Mouse (Mus musculus) testis, adult 2 months (tissue): ENCODE data around the gene Mum1. TPM values are rescaled to one million over a fixed set of nuclear protein-coding genes. Genes with fewer than 3 reads are reported as not detected.
A peak's percentile ranks its signal among the peaks of the same experiment; 100 is the strongest.

Experiments used
- H3K27ac ChIP-seq: fragments of 200-500 bp; 2 replicates; pipeline ENCODE4 v1.5.1; 2012; ENCODE audit warnings: low read depth, low read length; ENCODE audit not compliant: control insufficient read depth, insufficient read depth
- H3K27me3 ChIP-seq: fragments of 200-500 bp; 2 replicates; pipeline ENCODE4 v1.6.1; 2012; ENCODE audit warnings: mild to moderate bottlenecking, low read length, moderate library complexity; ENCODE audit not compliant: control insufficient read depth, insufficient read depth
- H3K36me3 ChIP-seq: fragments of 200-500 bp; 2 replicates; pipeline ENCODE4 v1.6.1; 2012; ENCODE audit warnings: mild to moderate bottlenecking, low read length; ENCODE audit not compliant: control insufficient read depth, insufficient read depth
- H3K4me1 ChIP-seq: fragments of 200-500 bp; 2 replicates; pipeline ENCODE4 v1.6.1; 2012; ENCODE audit warnings: low read length; ENCODE audit not compliant: control insufficient read depth, insufficient read depth
- H3K4me3 ChIP-seq: fragments of 200-500 bp; 2 replicates; pipeline ENCODE4 v1.5.1; 2012; ENCODE audit warnings: low read depth, mild to moderate bottlenecking, low read length, moderate library complexity, mixed read lengths; ENCODE audit not compliant: control insufficient read depth
- CTCF ChIP-seq: fragments of 200-500 bp; IDR thresholded peaks from 2 replicates; pipeline ENCODE4 v1.5.1; 2012; ENCODE audit warnings: low read depth, mild to moderate bottlenecking, inconsistent platforms, low read length, moderate library complexity; ENCODE audit not compliant: control insufficient read depth, insufficient read depth, insufficient replicate concordance
- POLR2A ChIP-seq: fragments of 200-500 bp; IDR thresholded peaks from 2 replicates; pipeline ENCODE4 v1.6.1; 2012; ENCODE audit warnings: low read depth, mild to moderate bottlenecking, inconsistent platforms, low read length, moderate library complexity; ENCODE audit not compliant: control insufficient read depth
- polyA plus RNA-seq: library from polyadenylated mRNA; depleted of rRNA; stranded (reverse); fragments of >200 nt; gene quantifications from 2 replicates; pipeline ENCODE4 v1.2.3, GENCODE M21; 2012; rRNA removed

Gene Mum1
- 282 and 295 TPM in 2 replicates for polyA plus RNA-seq

DNA sequence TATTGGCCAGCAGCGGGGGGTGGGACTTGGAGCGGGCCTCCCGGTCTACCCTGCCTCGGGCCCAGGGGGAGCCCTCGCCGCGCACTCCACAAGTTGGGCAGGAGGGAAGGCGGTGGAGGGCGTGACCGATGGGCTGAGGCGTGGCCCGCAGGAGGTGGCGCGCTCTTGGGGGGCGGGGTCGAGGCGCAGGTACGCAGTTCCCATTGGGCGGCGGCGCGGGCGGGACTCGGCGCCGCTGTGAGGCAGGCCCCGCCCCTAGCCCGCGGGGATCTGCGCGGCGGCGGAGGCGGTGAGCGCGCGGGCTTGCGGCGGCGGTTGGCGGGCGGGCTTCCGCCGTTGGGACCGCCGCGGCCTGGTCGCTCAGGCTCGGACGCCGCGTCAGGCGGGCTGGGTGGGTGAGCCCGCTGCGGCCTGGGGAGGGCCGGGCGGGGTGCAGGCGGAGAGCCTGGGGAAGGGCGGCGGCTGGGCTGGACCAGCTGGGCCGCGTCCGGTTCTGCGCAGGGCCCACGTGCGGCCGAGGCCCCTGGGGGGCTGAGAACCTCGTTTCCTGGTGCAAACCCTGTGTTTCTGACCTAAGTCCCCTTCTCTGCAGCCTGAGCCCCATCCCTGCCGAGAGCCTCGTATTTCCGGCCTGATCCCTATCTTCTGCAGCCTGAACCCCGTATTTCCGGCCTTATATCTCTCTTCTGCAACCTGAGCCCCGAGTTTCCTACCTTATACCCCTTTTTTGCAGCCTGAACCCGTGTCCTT is at the start of gene Mum1:
Gene Mum1, plus strand, starts transcription at position 19 of the 750 bp plus-strand sequence.
- TF ChIP-seq POLR2A (peak; percentile 68), CTCF (peak; percentile 49; the same call in 1 of the 2 replicates)
- Histone ChIP-seq H3K36me3 (peaks cover 6% of the 10 kb centered on the region), H3K4me1 (peaks cover 22% of the 10 kb centered on the region), H3K4me3 (peak within 1 kb of the TSS; percentile 98), H3K27me3 (no peaks in the 10 kb centered on the region), H3K27ac (peak within 1 kb of the TSS; percentile 98)

DNA sequence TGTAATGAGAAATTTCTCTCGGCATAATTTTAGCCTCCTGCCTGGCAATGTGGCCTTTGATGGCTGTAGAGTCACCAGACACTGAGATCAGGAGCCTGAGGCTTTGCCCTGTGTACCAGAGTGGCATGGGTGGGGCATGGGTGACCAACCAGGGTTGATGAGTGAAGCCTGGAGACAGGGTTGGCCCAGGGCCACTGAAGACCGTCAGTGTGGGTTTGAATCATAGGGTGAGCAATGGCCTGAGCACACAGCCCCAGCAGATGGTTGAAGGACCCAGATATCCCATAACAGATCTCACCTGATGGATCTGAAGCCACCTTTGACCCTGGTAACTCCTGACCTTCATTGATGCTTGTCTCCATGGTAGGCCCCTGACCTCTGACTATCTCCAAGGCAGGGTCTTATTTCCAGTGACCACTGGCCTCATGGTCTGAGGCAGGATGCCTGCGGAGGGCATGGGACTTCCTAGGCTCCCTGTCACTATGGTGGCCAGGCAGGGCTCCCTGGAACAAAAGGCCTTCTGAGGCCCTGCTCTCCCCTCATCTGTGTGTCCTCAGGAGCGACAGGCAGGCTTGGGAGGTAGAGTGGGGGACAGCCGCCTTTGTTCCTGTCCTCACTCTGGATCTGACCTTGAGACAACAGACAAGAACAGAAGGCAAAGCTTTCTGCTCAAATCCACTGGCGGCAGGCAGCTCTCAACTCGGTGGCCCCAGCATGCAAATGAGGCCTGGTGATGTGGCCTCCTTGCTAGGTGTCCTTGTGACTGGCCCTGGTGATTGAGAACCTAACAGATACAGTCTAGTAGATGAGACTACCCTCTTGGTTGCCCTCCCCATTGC is 48.6 kb upstream of the Mum1 start:
- H3K27me3 ChIP-seq = no peaks in the 10 kb centered on the region
- H3K27ac ChIP-seq = no peak overlapping the region
- H3K4me1 ChIP-seq = peaks cover 16% of the 10 kb centered on the region
- H3K36me3 ChIP-seq = no peaks in the 10 kb centered on the region
- TF ChIP-seq POLR2A (no peak), CTCF (no peak)
- H3K4me3 ChIP-seq = no peak overlapping the region

DNA sequence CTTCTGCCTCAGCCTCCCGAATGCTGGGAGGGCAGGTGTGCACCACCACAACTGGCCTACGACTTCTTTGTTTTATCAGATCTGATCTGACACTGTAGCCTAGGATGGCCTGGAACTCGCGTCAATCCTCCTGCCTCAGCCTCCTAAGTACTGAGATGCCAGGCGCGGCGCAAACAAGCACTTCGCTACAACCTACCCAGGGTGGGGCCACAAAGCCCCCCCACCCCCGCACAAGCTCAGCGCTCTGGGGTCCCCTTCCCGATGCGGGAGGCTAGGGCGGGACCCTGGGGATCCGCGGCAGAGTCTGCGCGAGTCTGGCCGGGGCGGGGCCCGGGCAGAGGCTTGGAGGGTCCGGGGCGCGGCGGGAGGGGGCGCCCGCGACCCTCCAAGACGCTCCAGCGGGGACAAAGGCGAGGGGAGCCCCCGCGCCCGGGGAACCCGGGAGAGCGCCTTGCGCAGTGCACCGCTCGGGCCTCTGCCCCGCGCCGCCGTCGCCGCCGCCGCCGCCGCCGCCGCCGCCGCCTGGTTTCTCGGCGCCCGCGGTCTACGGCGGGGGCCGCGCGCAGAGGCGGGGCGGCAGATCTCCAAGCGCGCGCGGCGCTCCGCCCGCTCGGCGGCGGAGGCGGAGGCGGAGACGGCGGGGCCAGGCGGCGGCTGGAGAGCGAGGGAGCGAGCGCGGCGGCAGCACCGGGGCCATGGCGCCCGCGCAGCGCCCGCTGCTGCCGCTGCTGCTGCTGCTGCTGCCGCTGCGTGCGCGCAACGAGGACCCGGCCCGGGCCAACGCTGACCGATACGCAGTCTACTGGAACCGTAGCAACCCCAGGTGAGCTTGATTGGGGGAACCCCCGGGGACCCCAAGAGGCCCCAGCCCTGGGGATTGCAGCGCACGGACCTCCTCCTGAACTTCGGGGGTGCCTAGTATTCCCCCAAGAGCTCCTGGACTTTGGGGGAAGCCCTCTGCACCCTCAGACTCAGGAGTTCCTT is 46.9 kb upstream of the Mum1 start, which contains the start of gene Efna2:
Gene Efna2, plus strand, starts transcription at position 415 of the 984 bp plus-strand sequence.
- Histone ChIP-seq H3K4me3 (peak within 1 kb of the TSS; percentile 58), H3K4me1 (peaks cover 11% of the 10 kb centered on the region), H3K27ac (no peak within 1 kb of the TSS), H3K27me3 (no peaks in the 10 kb centered on the region), H3K36me3 (no peaks in the 10 kb centered on the region)
- TF ChIP-seq CTCF (no peak), POLR2A (no peak)

DNA sequence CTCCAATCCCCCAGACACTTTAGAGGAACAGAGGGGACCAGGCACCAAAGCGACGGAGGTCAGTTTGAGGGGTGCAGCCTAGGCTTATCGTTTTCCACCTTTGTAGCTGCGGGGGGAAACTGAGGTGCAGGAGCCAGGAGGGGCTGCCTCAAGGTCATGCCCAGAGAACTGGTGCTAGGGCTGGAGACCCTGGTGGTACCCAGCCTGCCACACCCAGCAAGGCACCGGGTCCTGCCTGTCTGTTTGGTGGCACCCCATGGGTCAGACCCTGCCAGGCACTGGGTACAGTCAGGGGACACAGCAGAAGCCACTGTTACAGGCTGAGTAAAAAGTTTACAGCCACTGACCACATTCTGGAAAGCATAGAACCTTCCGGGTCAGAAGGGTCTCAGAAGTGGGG is 45.9 kb upstream of the Mum1 start:
- H3K36me3 ChIP-seq = no peaks in the 10 kb centered on the region
- H3K4me3 ChIP-seq = no peak overlapping the region
- H3K27ac ChIP-seq = no peak overlapping the region
- H3K4me1 ChIP-seq = peaks cover 11% of the 10 kb centered on the region
- TF ChIP-seq POLR2A (no peak), CTCF (no peak)
- no peaks in the 10 kb centered on the region for H3K27me3 ChIP-seq

DNA sequence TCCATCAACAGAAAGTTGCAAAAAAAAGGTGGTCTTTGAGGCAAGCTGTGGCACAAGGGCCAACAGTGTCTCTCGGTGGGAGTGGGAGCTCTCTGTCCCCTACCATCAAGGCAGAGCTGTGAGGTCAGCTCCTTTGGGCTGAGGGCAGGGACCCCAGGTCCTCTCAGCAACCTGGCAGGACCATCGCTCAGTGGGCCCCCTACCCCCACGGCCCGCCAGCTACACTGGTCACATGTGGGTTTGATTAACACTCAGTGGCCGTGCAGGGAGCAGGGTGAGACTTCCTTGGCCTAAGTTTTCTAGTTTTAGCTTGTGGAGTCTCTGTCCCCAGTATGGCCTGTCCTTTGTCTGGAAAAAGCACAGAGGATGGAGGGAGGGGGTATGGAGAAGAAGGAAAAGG is 45.4 kb upstream of the Mum1 start:
- Histone ChIP-seq H3K36me3 (no peaks in the 10 kb centered on the region), H3K4me3 (no peak overlapping the region), H3K27me3 (no peaks in the 10 kb centered on the region), H3K4me1 (peaks cover 11% of the 10 kb centered on the region), H3K27ac (no peak overlapping the region)
- TF ChIP-seq POLR2A (no peak), CTCF (no peak)

DNA sequence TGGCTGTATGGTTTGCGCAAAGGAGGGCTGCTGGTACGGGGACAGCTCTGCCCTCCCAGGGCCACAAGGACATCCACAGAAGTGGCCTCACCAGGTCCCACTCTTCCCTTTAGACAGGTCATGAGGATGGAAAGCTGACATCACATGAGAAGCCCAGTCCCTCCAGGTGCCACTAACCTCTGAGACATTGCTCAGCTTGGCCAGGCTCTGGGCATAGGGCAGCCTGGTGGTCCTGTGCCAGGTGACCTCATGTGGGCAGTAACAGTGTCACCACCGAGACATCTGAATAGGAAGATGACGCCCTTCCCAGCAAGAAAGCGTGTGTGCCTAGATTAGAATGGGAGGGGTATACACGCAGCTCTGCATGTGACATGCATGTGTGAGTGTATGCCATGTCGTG is 43.7 kb upstream of the Mum1 start:
- Histone ChIP-seq H3K27ac (no peak overlapping the region), H3K4me3 (no peak overlapping the region), H3K27me3 (no peaks in the 10 kb centered on the region), H3K36me3 (no peaks in the 10 kb centered on the region), H3K4me1 (peaks cover 11% of the 10 kb centered on the region)
- TF ChIP-seq CTCF (no peak), POLR2A (no peak)
